Mouse (Mus musculus) E14TG2a.4 (cell line): ENCODE results near the gene Nubp2.

ENCODE experiments used
- CTCF ChIP-seq: conservative IDR thresholded peaks from 2 replicates; pipeline ENCODE4 v1.5.1; 2014; ENCODE audit warnings: low read length
- NANOG ChIP-seq: IDR thresholded peaks from 2 replicates; pipeline ENCODE4 v1.6.1; 2014; ENCODE audit warnings: borderline replicate concordance, low read length, mixed read lengths
- POU5F1 ChIP-seq: IDR thresholded peaks from 2 replicates; pipeline ENCODE4 v1.6.1; 2014; ENCODE audit warnings: low read length, borderline replicate concordance

DNA sequence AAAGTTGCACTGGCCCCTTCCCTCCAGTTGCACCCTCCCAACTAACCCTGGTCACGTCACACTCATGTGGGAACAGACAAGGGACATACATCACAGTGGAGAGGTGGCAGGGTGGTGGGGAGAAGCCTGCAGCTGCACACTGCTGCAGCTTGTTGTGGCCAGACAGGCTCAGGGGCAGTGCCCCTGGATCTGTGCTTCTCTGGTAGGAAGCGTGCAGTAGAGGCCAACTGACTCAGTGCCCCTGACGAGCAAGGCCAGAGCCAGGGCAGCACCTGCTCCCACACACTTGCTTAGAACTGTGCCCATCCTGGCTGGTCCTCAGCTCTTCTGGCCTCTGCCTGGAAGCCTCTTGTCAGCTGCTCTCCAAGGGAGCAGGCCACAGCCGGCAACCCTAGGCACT, 11.5 kb upstream of the Nubp2 start:
- TF ChIP-seq CTCF = no peak
- no peak for TF ChIP-seq POU5F1
- TF ChIP-seq NANOG = no peak
